Mouse (Mus musculus) limb, embryonic 12.5 days (tissue): ENCODE measurements around the gene Slamf9. TPM values are rescaled to one million over a fixed set of nuclear protein-coding genes. Genes with fewer than 3 reads are reported as not detected.

ENCODE experiments used
- ATAC-seq: fragments of 200-750 bp; cut with Nextera tagmentation; 2 replicates; pipeline ENCODE4 v1.8.0; 2017; ENCODE audit warnings: low read depth, moderate TSS enrichment; ENCODE audit not compliant: insufficient number of reproducible peaks, insufficient read depth, low FRiP score, low TSS enrichment
- H3K27ac ChIP-seq: fragments of 300-500 bp; sonication (generic); 2 replicates; pipeline ENCODE4 v1.5.1; 2016; ENCODE audit warnings: mild to moderate bottlenecking, moderate library complexity
- H3K27me3 ChIP-seq: fragments of 300-500 bp; sonication (generic); 2 replicates; pipeline ENCODE4 v1.6.1; 2016; ENCODE audit warnings: mild to moderate bottlenecking, moderate library complexity
- H3K36me3 ChIP-seq: fragments of 300-500 bp; sonication (generic); 2 replicates; pipeline ENCODE4 v1.6.1; 2016; ENCODE audit warnings: mild to moderate bottlenecking, moderate library complexity
- H3K4me1 ChIP-seq: fragments of 300-500 bp; sonication (generic); replicated peaks from 2 replicates; pipeline ENCODE4 v1.6.1; 2016
- H3K4me2 ChIP-seq: fragments of 300-500 bp; sonication (generic); 2 replicates; pipeline ENCODE4 v1.6.1; 2016; ENCODE audit warnings: mild to moderate bottlenecking, moderate library complexity
- H3K4me3 ChIP-seq: fragments of 300-500 bp; sonication (generic); replicated peaks from 2 replicates; pipeline ENCODE4 v1.5.1; 2016; ENCODE audit warnings: mild to moderate bottlenecking
- H3K9ac ChIP-seq: fragments of 300-500 bp; sonication (generic); replicated peaks from 2 replicates; pipeline ENCODE4 v1.6.1; 2016; ENCODE audit warnings: mild to moderate bottlenecking, moderate library complexity
- H3K9me3 ChIP-seq: fragments of 300-500 bp; sonication (generic); 2 replicates; pipeline ENCODE4 v1.6.1; 2016; ENCODE audit warnings: mild to moderate bottlenecking, moderate library complexity
- WGBS: fragments of 180-500 bp; shearing (Covaris S2); methylation state at CpG from one replicate; pipeline ENCODE4 v1.1.7; 2016; 5-methylcytosine and 5-hydroxymethylcytosine counted together
- polyA plus RNA-seq: library from polyadenylated mRNA; unstranded; fragments of >200 nt; fragmentation: Nextera tagmentation; extraction: Ambion mirVana; gene quantifications from 2 replicates; pipeline ENCODE4 v1.2.1, GENCODE M21; 2016

Slamf9 gene
- polyA plus RNA-seq, 1 experiment from 2014 or later: 0.21 TPM

DNA sequence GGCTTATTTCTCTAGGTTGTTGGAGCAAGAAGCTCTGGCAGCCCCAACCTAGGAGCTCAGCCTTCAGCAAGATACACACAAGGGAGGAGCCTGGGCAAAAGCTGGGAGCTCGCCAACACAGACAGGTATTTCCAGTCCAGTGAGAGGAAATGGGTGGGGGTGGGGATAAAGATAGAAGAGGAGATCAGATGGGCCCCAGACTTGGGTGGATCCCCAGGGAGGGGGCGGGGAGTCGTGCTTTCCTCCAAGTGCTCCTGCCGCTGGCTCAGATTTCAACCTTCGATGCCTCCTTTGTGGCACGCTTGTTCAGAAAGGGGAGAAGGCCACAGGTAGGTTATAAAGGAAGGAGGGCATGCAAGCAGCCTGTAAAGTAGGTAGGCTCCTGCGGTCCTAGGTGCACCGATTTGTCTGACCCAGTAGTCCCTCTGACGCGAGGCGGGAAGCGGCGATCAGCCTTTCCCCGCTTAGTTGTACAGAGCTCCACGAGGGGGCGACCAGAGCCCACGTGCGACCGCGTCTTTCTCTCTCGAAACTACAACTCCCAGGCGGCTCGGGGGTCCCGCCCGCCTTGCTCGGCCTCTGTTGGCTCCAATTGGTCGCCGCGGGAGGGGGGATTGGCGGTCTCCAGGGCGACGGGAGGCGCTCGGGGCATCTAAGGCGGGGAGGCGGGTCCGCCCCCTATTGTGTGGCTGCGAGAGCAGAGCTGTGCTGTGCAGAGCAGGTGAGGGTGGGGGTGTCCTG, 6.6 kb downstream of the Slamf9 start, which contains the start of gene Igsf9:
TSS of gene Igsf9 (plus strand) at position 249 of the 741 bp plus-strand sequence.
- Histone ChIP-seq H3K9ac (peak within 1 kb of the TSS; percentile 65), H3K9me3 (no peaks in the 10 kb centered on the region), H3K36me3 (peaks cover 16% of the 10 kb centered on the region), H3K4me1 (peaks cover 41% of the 10 kb centered on the region), H3K27me3 (no peaks in the 10 kb centered on the region), H3K27ac (peak within 1 kb of the TSS; percentile 62), H3K4me2 (peak within 1 kb of the TSS; percentile 79), H3K4me3 (peak within 1 kb of the TSS; percentile 66)
- under 1% methylated on average over 38 of the region's 38 CpGs for WGBS
- ATAC-seq: peak; percentile 97

GRCm38 (mm10) chr1:172482518-172483360, 7.6 kb downstream of the Slamf9 start:
- Histone ChIP-seq H3K36me3 (peaks cover 26% of the 10 kb centered on the region), H3K27me3 (no peaks in the 10 kb centered on the region), H3K9ac (peak overlapping the region; percentile 65), H3K27ac (no peak overlapping the region; the same call in 1 of the 2 replicates), H3K4me3 (peak overlapping the region; percentile 66), H3K9me3 (no peaks in the 10 kb centered on the region), H3K4me1 (peaks cover 48% of the 10 kb centered on the region), H3K4me2 (peak overlapping the region; percentile 79)
- ATAC-seq: no peak
- under 1% methylated on average over 12 of the region's 12 CpGs for WGBS

- H3K9ac ChIP-seq: peak overlapping the region; percentile 65
- H3K4me3 ChIP-seq: peak overlapping the region; percentile 66
- H3K4me1 ChIP-seq: peaks cover 48% of the 10 kb centered on the region
- H3K27me3 ChIP-seq: no peaks in the 10 kb centered on the region
- H3K4me2 ChIP-seq: peak overlapping the region; percentile 79
- 7% methylated on average over 4 of the region's 4 CpGs for WGBS
- H3K36me3 ChIP-seq: peaks cover 30% of the 10 kb centered on the region
- ATAC-seq: no peak
- no peak overlapping the region for H3K27ac ChIP-seq
- H3K9me3 ChIP-seq: no peaks in the 10 kb centered on the region
Measured at GRCm38 (mm10) chr1:172483361-172483660, 8.2 kb downstream of the Slamf9 start.

- Histone ChIP-seq H3K9me3 (no peaks in the 10 kb centered on the region), H3K4me2 (peak overlapping the region; percentile 79), H3K4me3 (peak overlapping the region; percentile 66), H3K27me3 (no peaks in the 10 kb centered on the region), H3K4me1 (peaks cover 48% of the 10 kb centered on the region), H3K9ac (no peak overlapping the region), H3K36me3 (peaks cover 39% of the 10 kb centered on the region), H3K27ac (no peak overlapping the region)
- no peak for ATAC-seq
- 58% methylated on average over 11 of the region's 11 CpGs for WGBS
Measured at GRCm38 (mm10) chr1:172484236-172484635, 9.1 kb downstream of the Slamf9 start.

DNA sequence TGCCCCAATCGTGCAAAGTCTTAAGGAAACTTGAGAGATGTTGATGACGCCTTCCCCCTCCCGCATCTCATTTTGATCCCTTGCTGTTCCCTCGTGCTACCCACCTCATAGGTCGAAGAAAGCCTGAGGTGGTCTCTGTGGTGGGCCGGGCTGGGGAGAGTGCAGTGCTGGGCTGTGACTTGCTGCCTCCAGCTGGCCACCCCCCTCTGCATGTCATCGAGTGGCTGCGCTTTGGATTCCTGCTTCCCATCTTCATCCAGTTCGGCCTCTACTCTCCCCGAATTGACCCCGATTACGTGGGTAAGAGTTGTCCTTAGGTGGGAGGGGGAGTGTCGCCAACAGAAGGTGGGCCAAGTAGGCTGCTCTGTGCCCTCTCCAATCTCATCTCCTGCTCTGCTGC, 9.5 kb downstream of the Slamf9 start:
- Histone ChIP-seq H3K9me3 (no peaks in the 10 kb centered on the region), H3K27ac (no peak overlapping the region), H3K9ac (no peak overlapping the region), H3K4me2 (peak overlapping the region; percentile 79), H3K36me3 (peaks cover 43% of the 10 kb centered on the region), H3K27me3 (no peaks in the 10 kb centered on the region), H3K4me3 (peak overlapping the region; percentile 66; the same call in 1 of the 2 replicates), H3K4me1 (peaks cover 48% of the 10 kb centered on the region)
- 74% methylated on average over 13 of the region's 13 CpGs for WGBS
- no peak for ATAC-seq

DNA sequence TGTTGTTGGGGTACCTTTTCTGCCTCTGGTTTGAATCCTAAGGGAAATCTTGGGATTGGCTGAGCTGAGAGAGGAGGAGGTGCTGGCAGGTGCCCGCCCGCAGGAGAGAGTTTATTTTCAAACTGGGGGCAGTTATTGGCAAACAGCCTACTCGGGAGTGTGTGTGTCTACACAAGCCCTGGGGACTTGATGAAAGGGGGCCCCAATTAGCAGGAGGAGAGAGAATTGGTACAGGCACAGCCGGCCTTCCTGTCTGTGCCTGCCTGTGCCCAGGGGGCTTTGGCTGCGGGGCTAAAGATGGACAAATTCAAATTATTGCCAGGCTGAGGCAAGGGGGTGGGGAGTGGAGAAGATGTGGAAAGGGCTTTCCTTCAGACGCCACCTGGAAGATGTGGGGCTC, 10.7 kb downstream of the Slamf9 start:
- no peak for ATAC-seq
- Histone ChIP-seq H3K4me3 (peak overlapping the region; percentile 8; the same call in 1 of the 2 replicates), H3K4me2 (peak overlapping the region; percentile 79), H3K9ac (peak overlapping the region; percentile 18; the same call in 1 of the 2 replicates), H3K27me3 (no peaks in the 10 kb centered on the region), H3K36me3 (peaks cover 50% of the 10 kb centered on the region), H3K9me3 (no peaks in the 10 kb centered on the region), H3K4me1 (peaks cover 48% of the 10 kb centered on the region), H3K27ac (peak overlapping the region; percentile 2; the same call in 1 of the 2 replicates)
- 19% methylated on average over 6 of the region's 6 CpGs for WGBS

DNA sequence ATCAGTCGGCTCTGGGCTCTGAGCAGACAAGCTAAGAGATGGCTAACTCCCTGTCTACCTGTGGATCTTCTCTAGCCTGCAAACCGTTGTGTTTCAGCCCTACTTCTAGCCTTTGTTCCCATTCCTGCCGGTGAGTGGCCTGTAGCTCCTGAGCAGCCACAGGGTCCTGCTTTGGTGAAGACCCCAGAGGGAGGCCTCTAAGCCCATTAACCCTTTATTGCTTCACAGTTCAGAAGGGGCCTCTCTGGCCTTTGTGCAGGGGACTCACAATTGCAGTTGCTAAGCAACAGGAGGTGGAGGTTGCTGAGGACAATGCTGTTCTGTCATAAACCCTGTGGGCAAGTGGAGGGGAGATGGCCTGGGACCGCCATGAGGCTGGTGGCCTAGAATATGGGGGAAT, 11.1 kb downstream of the Slamf9 start:
- Histone ChIP-seq H3K4me1 (peaks cover 48% of the 10 kb centered on the region), H3K9me3 (no peaks in the 10 kb centered on the region), H3K27me3 (no peaks in the 10 kb centered on the region), H3K27ac (peak overlapping the region; percentile 2; the same call in 1 of the 2 replicates), H3K9ac (peak overlapping the region; percentile 18; the same call in 1 of the 2 replicates), H3K4me2 (peak overlapping the region; percentile 79), H3K36me3 (peaks cover 52% of the 10 kb centered on the region), H3K4me3 (peak overlapping the region; percentile 8; the same call in 1 of the 2 replicates)
- 20% methylated on average over 4 of the region's 4 CpGs for WGBS
- no peak for ATAC-seq

- Histone ChIP-seq H3K27me3 (no peaks in the 10 kb centered on the region), H3K4me1 (peaks cover 48% of the 10 kb centered on the region), H3K4me3 (no peak overlapping the region), H3K9ac (no peak overlapping the region; the same call in 1 of the 2 replicates), H3K36me3 (peaks cover 56% of the 10 kb centered on the region), H3K9me3 (no peaks in the 10 kb centered on the region), H3K27ac (peak overlapping the region; percentile 2; the same call in 1 of the 2 replicates), H3K4me2 (peak overlapping the region; percentile 79)
- WGBS: 77% methylated on average over 5 of the region's 5 CpGs
- no peak for ATAC-seq
Measured at GRCm38 (mm10) chr1:172486651-172487050, 11.5 kb downstream of the Slamf9 start.

DNA sequence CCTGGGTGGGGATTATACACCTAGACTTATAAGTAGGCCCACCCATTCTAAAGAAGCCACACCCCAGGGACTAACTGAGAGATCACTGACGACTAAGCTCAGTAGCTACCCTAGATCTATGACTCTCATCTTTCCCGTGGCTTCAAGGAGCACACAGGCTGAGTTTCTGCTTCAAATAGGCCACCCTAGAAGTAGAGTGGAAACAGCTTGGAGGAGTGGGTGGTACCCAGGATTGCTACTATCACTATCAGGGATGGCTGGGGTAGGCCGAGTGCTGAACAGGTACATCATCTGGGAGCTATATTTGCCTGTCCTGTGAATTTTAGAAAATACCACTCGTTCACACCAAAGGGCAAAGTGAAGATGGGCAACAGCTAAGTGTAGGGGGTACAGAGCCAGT, 12.7 kb downstream of the Slamf9 start:
- H3K9me3 ChIP-seq: no peaks in the 10 kb centered on the region
- peaks cover 67% of the 10 kb centered on the region for H3K36me3 ChIP-seq
- no peak for ATAC-seq
- no peak overlapping the region for H3K27ac ChIP-seq
- no peak overlapping the region for H3K4me2 ChIP-seq
- peaks cover 46% of the 10 kb centered on the region for H3K4me1 ChIP-seq
- H3K9ac ChIP-seq: no peak overlapping the region
- WGBS: 82% methylated on average over 4 of the region's 4 CpGs
- no peaks in the 10 kb centered on the region for H3K27me3 ChIP-seq
- no peak overlapping the region for H3K4me3 ChIP-seq

GRCm38 (mm10) chr1:172488831-172489230, 13.7 kb downstream of the Slamf9 start:
- ATAC-seq: no peak
- Histone ChIP-seq H3K9ac (no peak overlapping the region), H3K4me2 (no peak overlapping the region), H3K4me3 (no peak overlapping the region), H3K4me1 (peaks cover 36% of the 10 kb centered on the region), H3K36me3 (peaks cover 77% of the 10 kb centered on the region), H3K27ac (no peak overlapping the region), H3K9me3 (no peaks in the 10 kb centered on the region), H3K27me3 (no peaks in the 10 kb centered on the region)
- 82% methylated on average over 7 of the region's 7 CpGs for WGBS

DNA sequence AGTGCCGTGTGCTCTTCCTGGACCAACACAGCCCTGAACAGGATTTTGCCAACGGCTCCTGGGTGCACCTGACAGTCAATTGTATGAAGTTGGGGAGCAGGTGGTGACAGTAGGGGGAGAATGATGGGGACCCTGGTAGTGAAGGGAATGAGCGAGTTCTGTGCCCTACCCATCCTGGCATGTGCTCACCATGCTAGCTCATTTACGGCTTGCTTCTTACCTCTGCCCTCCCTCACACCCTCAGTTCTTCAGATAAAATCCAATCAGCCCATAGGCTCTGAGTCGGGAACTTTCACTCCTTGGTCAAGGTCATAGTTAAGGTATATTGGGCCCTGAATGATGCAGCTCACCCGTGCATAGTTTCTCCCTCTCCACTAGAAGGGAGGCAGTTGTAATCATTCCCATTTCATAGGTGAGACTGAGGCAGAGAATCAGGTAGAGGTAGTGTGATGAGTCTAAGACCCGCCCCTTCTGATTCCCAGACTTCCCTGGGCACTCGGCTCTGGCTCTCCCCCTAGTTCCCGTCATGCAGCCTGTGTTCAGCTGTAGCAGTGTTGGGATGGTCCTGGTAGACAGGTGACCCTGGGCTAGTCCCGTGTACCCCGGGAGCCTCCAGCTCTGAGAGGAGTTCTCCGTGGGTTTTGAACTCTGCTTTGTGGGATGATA, 14.6 kb downstream of the Slamf9 start:
- 65% methylated on average over 12 of the region's 12 CpGs for WGBS
- Histone ChIP-seq H3K4me2 (peak overlapping the region; percentile 49), H3K9me3 (no peaks in the 10 kb centered on the region), H3K27ac (no peak overlapping the region), H3K27me3 (no peaks in the 10 kb centered on the region), H3K36me3 (peaks cover 81% of the 10 kb centered on the region), H3K9ac (no peak overlapping the region), H3K4me1 (peaks cover 27% of the 10 kb centered on the region), H3K4me3 (no peak overlapping the region)
- ATAC-seq: peak; percentile 33; the same call in 1 of the 2 replicates
